Mouse (Mus musculus) cerebral cortex, adult 2 months (tissue): Measurements from ENCODE around the gene Nhsl2.

Experiments used
- whole genome bisulfite sequencing: fragments of 180-500 bp; shearing (Covaris S2); methylation state at CpG from one replicate; pipeline ENCODE4 v1.1.7; 2018; 5-methylcytosine and 5-hydroxymethylcytosine counted together

The Nhsl2 gene

GRCm38 (mm10) chrX:101849281-101849821 is at the start of gene Nhsl2:
Gene Nhsl2 (plus strand): TSS chrX:101849385.
- WGBS: 5% methylated on average over 16 of the region's 58 CpGs

- 38% methylated on average over 2 of the region's 2 CpGs for WGBS
These were observed 43.7 kb upstream of the Nhsl2 start for GRCm38 (mm10) chrX:101805512-101805911.

GRCm38 (mm10) chrX:101811750-101812149 is 37.4 kb upstream of the Nhsl2 start:
- 58% methylated on average over 3 of the region's 3 CpGs for WGBS

- 58% methylated on average over 1 of the region's 1 CpGs for whole genome bisulfite sequencing
These were observed 30.0 kb upstream of the Nhsl2 start for GRCm38 (mm10) chrX:101819163-101819562.

- 77% methylated on average over 5 of the region's 5 CpGs for WGBS
These were observed 1.9 kb upstream of the Nhsl2 start for GRCm38 (mm10) chrX:101847191-101847795.

GRCm38 (mm10) chrX:101849901-101850551 is 841 bp downstream of the Nhsl2 start:
- 8% methylated on average over 41 of the region's 59 CpGs for WGBS

GRCm38 (mm10) chrX:101851566-101852354 is 2.6 kb downstream of the Nhsl2 start:
- WGBS: 70% methylated on average over 7 of the region's 7 CpGs

- 60% methylated on average over 4 of the region's 4 CpGs for WGBS
These were observed 14.6 kb downstream of the Nhsl2 start for GRCm38 (mm10) chrX:101863666-101864378.

GRCm38 (mm10) chrX:101864788-101865187 is 15.6 kb downstream of the Nhsl2 start:
- WGBS: 80% methylated on average over 5 of the region's 5 CpGs

GRCm38 (mm10) chrX:101874147-101874546 is 25.0 kb downstream of the Nhsl2 start:
- 54% methylated on average over 3 of the region's 3 CpGs for WGBS

GRCm38 (mm10) chrX:101874901-101875300 is 25.7 kb downstream of the Nhsl2 start:
- 52% methylated on average over 2 of the region's 2 CpGs for whole genome bisulfite sequencing

GRCm38 (mm10) chrX:101876136-101876535 is 27.0 kb downstream of the Nhsl2 start:
- WGBS: 37% methylated on average over 2 of the region's 2 CpGs

- 91% methylated on average over 4 of the region's 4 CpGs for WGBS
These were observed 28.7 kb downstream of the Nhsl2 start for GRCm38 (mm10) chrX:101877840-101878239.

- WGBS: 63% methylated on average over 4 of the region's 4 CpGs
These were observed 29.4 kb downstream of the Nhsl2 start for GRCm38 (mm10) chrX:101878546-101878945.

GRCm38 (mm10) chrX:101882141-101882751 is 33.1 kb downstream of the Nhsl2 start:
- 56% methylated on average over 3 of the region's 3 CpGs for WGBS

- 68% methylated on average over 4 of the region's 4 CpGs for WGBS
These were observed 40.2 kb downstream of the Nhsl2 start for GRCm38 (mm10) chrX:101889384-101889783.

GRCm38 (mm10) chrX:101889813-101890469 is 40.8 kb downstream of the Nhsl2 start:
- WGBS: 66% methylated on average over 4 of the region's 4 CpGs

- WGBS: 55% methylated on average over 7 of the region's 7 CpGs
These were observed 44.6 kb downstream of the Nhsl2 start for GRCm38 (mm10) chrX:101893796-101894195.

GRCm38 (mm10) chrX:101898341-101898740 is 49.2 kb downstream of the Nhsl2 start:
- 34% methylated on average over 4 of the region's 4 CpGs for WGBS

GRCm38 (mm10) chrX:101901806-101902490 is 52.8 kb downstream of the Nhsl2 start:
- 90% methylated on average over 7 of the region's 7 CpGs for WGBS
